Mouse (Mus musculus) left cerebral cortex, adult 8-10 months (tissue): ENCODE measurements around the gene Adra1d. TPM values are rescaled to one million over a fixed set of nuclear protein-coding genes. Genes with fewer than 3 reads are reported as not detected.

Source experiments
- DNase-seq, 2 experiments: peaks; one replicate each; pipeline ENCODE4 v3.0.0; 2022; ENCODE audit warnings: low spot score in 2 of 2
- total RNA-seq, 4 experiments: library from RNA; stranded (reverse); gene quantifications; 2 replicates each; pipeline ENCODE4 v1.2.4; 2022

Adra1d gene
- total RNA-seq, 4 experiments from 2014 or later, result 33.6 to 38.2 (median 36.4) TPM

GRCm38 (mm10) chr2:131541686-131542085, 20.4 kb downstream of the Adra1d start:
- no peak for DNase-seq

- no peak for DNase-seq
Observed at GRCm38 (mm10) chr2:131539780-131540179, 22.3 kb downstream of the Adra1d start.

GRCm38 (mm10) chr2:131538341-131538740, 23.7 kb downstream of the Adra1d start:
- DNase-seq, result no peak

- DNase-seq, result no peak
Observed at GRCm38 (mm10) chr2:131535168-131535567, 26.9 kb downstream of the Adra1d start.

- no peak for DNase-seq
Observed at GRCm38 (mm10) chr2:131531271-131531670, 30.8 kb downstream of the Adra1d start.

GRCm38 (mm10) chr2:131530623-131531008, 31.5 kb downstream of the Adra1d start:
- DNase-seq, result no peak

GRCm38 (mm10) chr2:131529898-131530622, 32.0 kb downstream of the Adra1d start:
- DNase-seq, result no peak

GRCm38 (mm10) chr2:131527061-131527460, 35.0 kb downstream of the Adra1d start:
- no peak for DNase-seq

GRCm38 (mm10) chr2:131520743-131521142, 41.3 kb downstream of the Adra1d start:
- DNase-seq, result no peak

- DNase-seq, result no peak
Observed at GRCm38 (mm10) chr2:131518790-131519189, 43.3 kb downstream of the Adra1d start.

- no peak for DNase-seq
Observed at GRCm38 (mm10) chr2:131517550-131517949, 44.5 kb downstream of the Adra1d start.

- DNase-seq, result no peak
Observed at GRCm38 (mm10) chr2:131514055-131514621, 47.9 kb downstream of the Adra1d start.

- no peak for DNase-seq
Observed at GRCm38 (mm10) chr2:131513477-131513876, 48.6 kb downstream of the Adra1d start.

- no peak for DNase-seq
Observed at GRCm38 (mm10) chr2:131510531-131510930, 51.6 kb downstream of the Adra1d start.

- DNase-seq, result no peak
Observed at GRCm38 (mm10) chr2:131509671-131510313, 52.3 kb downstream of the Adra1d start.

- DNase-seq, result peak in 1 of 2 experiments; percentile 74
Observed at GRCm38 (mm10) chr2:131508501-131508900, 53.6 kb downstream of the Adra1d start.

- no peak for DNase-seq
Observed at GRCm38 (mm10) chr2:131506358-131506757, 55.7 kb downstream of the Adra1d start.

GRCm38 (mm10) chr2:131505431-131505830, 56.7 kb downstream of the Adra1d start:
- no peak for DNase-seq

- DNase-seq, result no peak
Observed at GRCm38 (mm10) chr2:131502561-131502960, 59.5 kb downstream of the Adra1d start.

- DNase-seq, result no peak
Observed at GRCm38 (mm10) chr2:131501886-131502285, 60.2 kb downstream of the Adra1d start.

- DNase-seq, result no peak
Observed at GRCm38 (mm10) chr2:131499290-131499845, 62.7 kb downstream of the Adra1d start.

- no peak for DNase-seq
Observed at GRCm38 (mm10) chr2:131498219-131498618, 63.9 kb downstream of the Adra1d start.
